12 mouse cellular contexts compared by ENCODE assay signal in the genomic region with DNA sequence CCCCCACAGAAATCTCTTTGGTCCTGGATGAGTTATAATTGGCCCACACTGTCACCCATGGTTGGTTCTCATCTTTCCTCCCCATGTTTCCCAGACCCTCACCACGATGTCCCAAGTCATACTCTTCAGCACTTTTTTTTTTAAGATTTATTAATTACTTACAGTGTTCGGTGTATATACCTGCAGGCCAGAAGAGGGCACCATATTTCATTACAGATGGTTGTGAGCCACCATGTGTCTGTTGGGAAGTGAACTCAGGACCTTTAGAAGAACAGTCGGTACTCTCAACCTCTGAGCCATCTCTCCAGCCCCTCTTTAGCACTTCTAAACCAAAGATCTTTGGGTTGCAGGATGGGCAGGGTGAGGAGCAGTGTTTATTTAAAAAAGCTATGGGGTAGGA. TPM values are rescaled to one million over a fixed set of nuclear protein-coding genes. Genes with fewer than 3 reads are reported as not detected.
DNase-seq lines count a peak whose midpoint lies in the region; ATAC-seq and TF ChIP-seq lines count a peak whose summit lies in the region.
"Had no signal": no experiment of that assay in that cellular context is flagged by ENCODE, and none has a peak within 500 bp of the region (broad histone marks: within the 10 kb centered on the region; RNA-seq: fewer than 3 reads in every experiment).

No protein-coding gene starts in this region.

- H3K4me3 ChIP-seq in liver, embryonic 14.5 days (ENCODE audit: insufficient read depth in 1 of 2, low read depth in 2 of 2, low read length in 2 of 2): no peak overlapping the region
- H3K4me3 ChIP-seq in liver, embryonic 12.5 days: no peak overlapping the region
- H3K4me3 ChIP-seq in embryonic facial prominence, embryonic 10.5 days: no peak overlapping the region
- H3K4me3 ChIP-seq: heart, embryonic 12.5 days had no signal

- no peak for TF ChIP-seq EP300 in liver, embryonic 14.5 days (IDR thresholded peaks at IDR 0.05; ENCODE audit: low read depth)

- no peak for DNase-seq in liver, embryonic 14.5 days (ENCODE audit: low read depth in 3 of 3, low spot score in 3 of 3)
- DNase-seq in 3T3-L1 (ENCODE audit: low read depth, low spot score) (peak; percentile 40), adipocyte (ENCODE audit: low spot score) (peak; percentile 23)
- DNase-seq in B cell, adult 2 months: peak; percentile 41 to 50
- no peak for DNase-seq in yolk sac, embryonic 10.5 days (ENCODE audit: low spot score)
- no peak for DNase-seq in embryonic facial prominence, embryonic 10.5 days (ENCODE audit: low spot score)
- DNase-seq: adrenal gland, postnatal 10 days; cerebellum, adult 11 months; thymus, adult 2 months had no signal

- no peaks in the 10 kb centered on the region for H3K27me3 ChIP-seq in liver, embryonic 14.5 days (ENCODE audit: control insufficient read depth, insufficient read depth, low read length)
- H3K27me3 ChIP-seq in liver, embryonic 12.5 days (replicated peaks): no peaks in the 10 kb centered on the region
- H3K27me3 ChIP-seq in embryonic facial prominence, embryonic 10.5 days (replicated peaks; ENCODE audit: low read depth, poor library complexity, severe bottlenecking): no peaks in the 10 kb centered on the region
- H3K27me3 ChIP-seq: heart, embryonic 12.5 days had no signal

- H3K36me3 ChIP-seq in liver, embryonic 14.5 days (replicated peaks; ENCODE audit: control insufficient read depth, insufficient read depth, low read depth): no peaks in the 10 kb centered on the region
- H3K36me3 ChIP-seq in liver, embryonic 12.5 days: no peaks in the 10 kb centered on the region
- no peaks in the 10 kb centered on the region for H3K36me3 ChIP-seq in embryonic facial prominence, embryonic 10.5 days (replicated peaks)
- H3K36me3 ChIP-seq: heart, embryonic 12.5 days had no signal

- ATAC-seq in liver, embryonic 14.5 days (ENCODE audit: insufficient read depth): no peak
- no peak for ATAC-seq in liver, embryonic 12.5 days

- peak; percentile 36; the same call in 1 of the 2 replicates for TF ChIP-seq CTCF in liver, embryonic 14.5 days (IDR thresholded peaks at IDR 0.05; ENCODE audit: low read depth)

- no peak overlapping the region for H3K9ac ChIP-seq in liver, embryonic 14.5 days (replicated peaks)
- no peak overlapping the region for H3K9ac ChIP-seq in liver, embryonic 12.5 days
- H3K9ac ChIP-seq: heart, embryonic 12.5 days; hindbrain, embryonic 14.5 days had no signal

- H3K27ac ChIP-seq in liver, embryonic 14.5 days: no peak overlapping the region
- no peak overlapping the region for H3K27ac ChIP-seq in liver, embryonic 12.5 days
- H3K27ac ChIP-seq in embryonic facial prominence, embryonic 10.5 days (replicated peaks): no peak overlapping the region
- H3K27ac ChIP-seq: hindbrain, embryonic 14.5 days had no signal

- H3K9me3 ChIP-seq in liver, embryonic 14.5 days (ENCODE audit: control insufficient read depth, low read length): no peaks in the 10 kb centered on the region
- no peaks in the 10 kb centered on the region for H3K9me3 ChIP-seq in liver, embryonic 12.5 days (replicated peaks)
- no peaks in the 10 kb centered on the region for H3K9me3 ChIP-seq in embryonic facial prominence, embryonic 10.5 days

- no peak overlapping the region for H3K4me2 ChIP-seq in liver, embryonic 14.5 days (ENCODE audit: low read depth)
- no peak overlapping the region for H3K4me2 ChIP-seq in liver, embryonic 12.5 days
- H3K4me2 ChIP-seq: heart, embryonic 12.5 days; hindbrain, embryonic 14.5 days had no signal

- H3K4me1 ChIP-seq in liver, embryonic 14.5 days (replicated peaks; ENCODE audit: control insufficient read depth in 2 of 2, insufficient read depth in 2 of 2, low read length in 1 of 2): no peaks in the 10 kb centered on the region
- no peaks in the 10 kb centered on the region for H3K4me1 ChIP-seq in liver, embryonic 12.5 days
- H3K4me1 ChIP-seq in embryonic facial prominence, embryonic 10.5 days: peaks cover 15% of the 10 kb centered on the region

- WGBS in liver, embryonic 14.5 days (ENCODE audit: insufficient replicate concordance): 37% methylated on average over 3 of the region's 3 CpGs
- WGBS in liver, embryonic 12.5 days (ENCODE audit: insufficient replicate concordance): 36% methylated on average over 3 of the region's 3 CpGs
- 65% methylated on average over 3 of the region's 3 CpGs for WGBS in embryonic facial prominence, embryonic 10.5 days

RNA-seq across cellular contexts. Expression of a gene that starts 20.7 kb away (rescaled TPM):
- polyA plus RNA-seq in liver, embryonic 14.5 days (2012; rRNA removed): 2.6 and 2.8 TPM in 2 replicates
- polyA plus RNA-seq in liver, embryonic 14.5 days (2014; fragmentation: Nextera tagmentation; extraction: Ambion mirVana): 4.1 and 4.7 TPM in 2 replicates
- 4.1 and 5.3 TPM in 2 replicates for polyA plus RNA-seq in liver, embryonic 12.5 days (2016; fragmentation: Nextera tagmentation; extraction: Ambion mirVana)
- polyA plus RNA-seq in embryonic facial prominence, embryonic 10.5 days (2016; fragmentation: Nextera tagmentation; extraction: Ambion mirVana): 2.9 and 3.0 TPM in 2 replicates

RNA-seq across cellular contexts. Expression of a gene that starts 24.3 kb away (rescaled TPM):
- polyA plus RNA-seq in liver, embryonic 14.5 days (2012; rRNA removed): 1.1 and 1.2 TPM in 2 replicates
- polyA plus RNA-seq in liver, embryonic 14.5 days (2014; fragmentation: Nextera tagmentation; extraction: Ambion mirVana): 0.60 and 0.69 TPM in 2 replicates
- 3.6 and 4.5 TPM in 2 replicates for polyA plus RNA-seq in liver, embryonic 12.5 days (2016; fragmentation: Nextera tagmentation; extraction: Ambion mirVana)
- 11.3 and 13.9 TPM in 2 replicates for polyA plus RNA-seq in embryonic facial prominence, embryonic 10.5 days (2016; fragmentation: Nextera tagmentation; extraction: Ambion mirVana)

RNA-seq across cellular contexts. Expression of a gene that starts 51.4 kb away (rescaled TPM):
- polyA plus RNA-seq in liver, embryonic 14.5 days (2012; rRNA removed): 0.02 TPM in 2 replicates
- not detected in 2 replicates for polyA plus RNA-seq in liver, embryonic 14.5 days (2014; fragmentation: Nextera tagmentation; extraction: Ambion mirVana)
- 0.06 TPM in 2 replicates for polyA plus RNA-seq in liver, embryonic 12.5 days (2016; fragmentation: Nextera tagmentation; extraction: Ambion mirVana)
- 0.12 and 0.13 TPM in 2 replicates for polyA plus RNA-seq in embryonic facial prominence, embryonic 10.5 days (2016; fragmentation: Nextera tagmentation; extraction: Ambion mirVana)

Comparison
In these comparisons a context has a peak if more than half of its experiments do, and no peak if none do; other contexts are left out.
1. DNase-seq: peak in 3T3-L1 (single experiment), B cell, adult 2 months (2 of 2) and adipocyte (single experiment); none in liver, embryonic 14.5 days (0 of 3), yolk sac, embryonic 10.5 days (single experiment) and embryonic facial prominence, embryonic 10.5 days (single experiment).